Mouse (Mus musculus): ENCODE data around the gene Fmod.

The Fmod gene

GRCm38 (mm10) chr1:134077389-134078060 is 40.5 kb downstream of the Fmod start:
- DNase-seq = peak; percentile 71

- peak; percentile 57 for DNase-seq
Observed at GRCm38 (mm10) chr1:134078061-134078795, 41.2 kb downstream of the Fmod start.

- DNase-seq = peak; percentile 98
Observed at GRCm38 (mm10) chr1:134078802-134079476, 41.9 kb downstream of the Fmod start, which contains the start of gene Btg2. Gene Btg2 (minus strand): TSS chr1:134079120.

GRCm38 (mm10) chr1:134079477-134080163 is 42.6 kb downstream of the Fmod start:
- peak; percentile 70 for DNase-seq

GRCm38 (mm10) chr1:134080406-134080805 is 43.4 kb downstream of the Fmod start:
- DNase-seq = no peak

- no peak for DNase-seq
Observed at GRCm38 (mm10) chr1:134080881-134081450, 43.9 kb downstream of the Fmod start.

GRCm38 (mm10) chr1:134082987-134083516 is 46.0 kb downstream of the Fmod start:
- DNase-seq = peak; percentile 51

GRCm38 (mm10) chr1:134083676-134084075 is 46.6 kb downstream of the Fmod start:
- DNase-seq = no peak

- no peak for DNase-seq
Observed at GRCm38 (mm10) chr1:134084128-134084527, 47.1 kb downstream of the Fmod start.

- DNase-seq = no peak
Observed at GRCm38 (mm10) chr1:134086017-134086416, 49.0 kb downstream of the Fmod start.

- DNase-seq = no peak
Observed at GRCm38 (mm10) chr1:134086811-134087398, 49.9 kb downstream of the Fmod start.

- no peak for DNase-seq
Observed at GRCm38 (mm10) chr1:134089074-134089473, 52.0 kb downstream of the Fmod start.

GRCm38 (mm10) chr1:134091851-134092250 is 54.8 kb downstream of the Fmod start:
- DNase-seq = peak; percentile 3

GRCm38 (mm10) chr1:134092368-134092767 is 55.3 kb downstream of the Fmod start:
- no peak for DNase-seq

- peak; percentile 90 for DNase-seq
Observed at GRCm38 (mm10) chr1:134092852-134093770, 56.1 kb downstream of the Fmod start.

GRCm38 (mm10) chr1:134093771-134094526 is 56.9 kb downstream of the Fmod start:
- peak; percentile 44 for DNase-seq

GRCm38 (mm10) chr1:134095033-134095612 is 58.1 kb downstream of the Fmod start:
- DNase-seq = no peak

- no peak for DNase-seq
Observed at GRCm38 (mm10) chr1:134095721-134096120, 58.7 kb downstream of the Fmod start.

GRCm38 (mm10) chr1:134096264-134096934 is 59.3 kb downstream of the Fmod start:
- peak; percentile 46 for DNase-seq

All from thymus, postnatal 14 days (tissue).